Mouse (Mus musculus): ENCODE results near the gene Pus3. TPM values are rescaled to one million over a fixed set of nuclear protein-coding genes. Genes with fewer than 3 reads are reported as not detected.

Gene Pus3
- polyA plus RNA-seq, 1 experiment from 2014 or later = 12.3 TPM

GRCm38 (mm10) chr9:35545704-35546103 lies 12.7 kb upstream of the Pus3 start:
- Histone ChIP-seq H3K27ac (ENCODE audit: poor library complexity, severe bottlenecking) (no peak overlapping the region), H3K9me3 (replicated peaks) (no peaks in the 10 kb centered on the region), H3K4me3 (no peak overlapping the region), H3K4me2 (no peak overlapping the region), H3K9ac (no peak overlapping the region), H3K4me1 (replicated peaks) (no peaks in the 10 kb centered on the region), H3K36me3 (no peaks in the 10 kb centered on the region), H3K27me3 (replicated peaks) (0 out of 2 replicates have a peak, but pooled peaks cover 3% of the 10 kb centered on the region)
- WGBS = 67% methylated on average over 12 of the region's 12 CpGs
- no peak for ATAC-seq (ENCODE audit: insufficient number of reproducible peaks, low FRiP score)

- Histone ChIP-seq H3K4me2 (no peak overlapping the region), H3K4me3 (no peak overlapping the region), H3K9me3 (replicated peaks) (no peaks in the 10 kb centered on the region), H3K27ac (ENCODE audit: poor library complexity, severe bottlenecking) (no peak overlapping the region), H3K9ac (no peak overlapping the region), H3K36me3 (no peaks in the 10 kb centered on the region), H3K4me1 (replicated peaks) (no peaks in the 10 kb centered on the region), H3K27me3 (replicated peaks) (0 out of 2 replicates have a peak, but pooled peaks cover 3% of the 10 kb centered on the region)
- ATAC-seq (ENCODE audit: insufficient number of reproducible peaks, low FRiP score) = no peak
- 70% methylated on average over 9 of the region's 9 CpGs for WGBS
Observed at GRCm38 (mm10) chr9:35546745-35547144, 11.7 kb upstream of the Pus3 start.

- Histone ChIP-seq H3K27ac (ENCODE audit: poor library complexity, severe bottlenecking) (no peak overlapping the region), H3K4me3 (no peak overlapping the region), H3K4me2 (no peak overlapping the region), H3K27me3 (replicated peaks) (no peaks in the 10 kb centered on the region), H3K4me1 (replicated peaks) (no peaks in the 10 kb centered on the region), H3K9ac (no peak overlapping the region), H3K9me3 (replicated peaks) (no peaks in the 10 kb centered on the region), H3K36me3 (no peaks in the 10 kb centered on the region)
- WGBS = 78% methylated on average over 9 of the region's 9 CpGs
- ATAC-seq (ENCODE audit: insufficient number of reproducible peaks, low FRiP score) = no peak
Observed at GRCm38 (mm10) chr9:35548455-35548854, 9.9 kb upstream of the Pus3 start.

GRCm38 (mm10) chr9:35556494-35557102 lies 1.8 kb upstream of the Pus3 start:
- WGBS = 41% methylated on average over 12 of the region's 12 CpGs
- no peak overlapping the region for H3K27ac ChIP-seq (ENCODE audit: poor library complexity, severe bottlenecking)
- no peak for ATAC-seq (ENCODE audit: insufficient number of reproducible peaks, low FRiP score)
- peaks cover 7% of the 10 kb centered on the region for H3K36me3 ChIP-seq
- peaks cover 20% of the 10 kb centered on the region for H3K4me1 ChIP-seq (replicated peaks)
- no peak overlapping the region for H3K4me3 ChIP-seq
- no peak overlapping the region for H3K9ac ChIP-seq
- 0 out of 2 replicates have a peak, but pooled peaks cover 6% of the 10 kb centered on the region for H3K27me3 ChIP-seq (replicated peaks)
- no peak overlapping the region for H3K4me2 ChIP-seq
- H3K9me3 ChIP-seq (replicated peaks) = no peaks in the 10 kb centered on the region

GRCm38 (mm10) chr9:35559009-35559890 lies 855 bp downstream of the Pus3 start:
- ATAC-seq (ENCODE audit: insufficient number of reproducible peaks, low FRiP score) = peak; percentile 85
- H3K4me3 ChIP-seq = peak overlapping the region; percentile 81
- H3K27me3 ChIP-seq (replicated peaks) = 0 out of 2 replicates have a peak, but pooled peaks cover 6% of the 10 kb centered on the region
- H3K9ac ChIP-seq = peak overlapping the region; percentile 78
- H3K27ac ChIP-seq (ENCODE audit: poor library complexity, severe bottlenecking) = 0 out of 2 replicates have a peak overlapping the region, but pooled peaks have one; percentile 46
- H3K9me3 ChIP-seq (replicated peaks) = no peaks in the 10 kb centered on the region
- whole genome bisulfite sequencing = 2% methylated on average over 31 of the region's 31 CpGs
- H3K4me1 ChIP-seq (replicated peaks) = peaks cover 17% of the 10 kb centered on the region
- H3K4me2 ChIP-seq = peak overlapping the region; percentile 100
- peaks cover 11% of the 10 kb centered on the region for H3K36me3 ChIP-seq

GRCm38 (mm10) chr9:35561076-35561475 lies 2.7 kb downstream of the Pus3 start:
- 92% methylated on average over 11 of the region's 11 CpGs for WGBS
- Histone ChIP-seq H3K4me2 (no peak overlapping the region), H3K27ac (ENCODE audit: poor library complexity, severe bottlenecking) (no peak overlapping the region), H3K4me1 (replicated peaks) (peaks cover 28% of the 10 kb centered on the region), H3K9ac (no peak overlapping the region), H3K36me3 (peaks cover 17% of the 10 kb centered on the region), H3K27me3 (replicated peaks) (0 out of 2 replicates have a peak, but pooled peaks cover 6% of the 10 kb centered on the region), H3K9me3 (replicated peaks) (no peaks in the 10 kb centered on the region), H3K4me3 (no peak overlapping the region)
- ATAC-seq (ENCODE audit: insufficient number of reproducible peaks, low FRiP score) = no peak

- Histone ChIP-seq H3K27me3 (replicated peaks) (0 out of 2 replicates have a peak, but pooled peaks cover 6% of the 10 kb centered on the region), H3K9ac (no peak overlapping the region), H3K4me3 (no peak overlapping the region), H3K27ac (ENCODE audit: poor library complexity, severe bottlenecking) (no peak overlapping the region), H3K9me3 (replicated peaks) (no peaks in the 10 kb centered on the region), H3K4me2 (no peak overlapping the region), H3K36me3 (peaks cover 21% of the 10 kb centered on the region), H3K4me1 (replicated peaks) (peaks cover 28% of the 10 kb centered on the region)
- WGBS = 79% methylated on average over 6 of the region's 6 CpGs
- ATAC-seq (ENCODE audit: insufficient number of reproducible peaks, low FRiP score) = no peak
Observed at GRCm38 (mm10) chr9:35561583-35561982, 3.2 kb downstream of the Pus3 start.

GRCm38 (mm10) chr9:35564536-35565240 lies 6.3 kb downstream of the Pus3 start:
- Histone ChIP-seq H3K27ac (ENCODE audit: poor library complexity, severe bottlenecking) (peak overlapping the region; percentile 84), H3K27me3 (replicated peaks) (no peaks in the 10 kb centered on the region), H3K36me3 (peaks cover 37% of the 10 kb centered on the region), H3K4me3 (no peak overlapping the region), H3K4me1 (replicated peaks) (peaks cover 24% of the 10 kb centered on the region), H3K9me3 (replicated peaks) (no peaks in the 10 kb centered on the region), H3K9ac (no peak overlapping the region), H3K4me2 (peak overlapping the region; percentile 50)
- WGBS = 52% methylated on average over 5 of the region's 5 CpGs
- no peak for ATAC-seq (ENCODE audit: insufficient number of reproducible peaks, low FRiP score)

- Histone ChIP-seq H3K9me3 (replicated peaks) (no peaks in the 10 kb centered on the region), H3K4me2 (no peak overlapping the region), H3K4me1 (replicated peaks) (peaks cover 18% of the 10 kb centered on the region), H3K27me3 (replicated peaks) (no peaks in the 10 kb centered on the region), H3K4me3 (no peak overlapping the region), H3K9ac (no peak overlapping the region), H3K27ac (ENCODE audit: poor library complexity, severe bottlenecking) (no peak overlapping the region), H3K36me3 (peaks cover 26% of the 10 kb centered on the region)
- 83% methylated on average over 3 of the region's 3 CpGs for WGBS
- ATAC-seq (ENCODE audit: insufficient number of reproducible peaks, low FRiP score) = no peak
Observed at GRCm38 (mm10) chr9:35567995-35568394, 9.6 kb downstream of the Pus3 start.

- Histone ChIP-seq H3K4me2 (peak within 1 kb of the TSS; percentile 86), H3K36me3 (peaks cover 26% of the 10 kb centered on the region), H3K9ac (peak within 1 kb of the TSS; percentile 92), H3K4me1 (replicated peaks) (peaks cover 20% of the 10 kb centered on the region), H3K27ac (ENCODE audit: poor library complexity, severe bottlenecking) (peak within 1 kb of the TSS; percentile 94), H3K4me3 (peak within 1 kb of the TSS; percentile 93), H3K9me3 (replicated peaks) (no peaks in the 10 kb centered on the region), H3K27me3 (replicated peaks) (peaks cover 10% of the 10 kb centered on the region)
- WGBS = under 1% methylated on average over 86 of the region's 86 CpGs
- peak; percentile 95 for ATAC-seq (ENCODE audit: insufficient number of reproducible peaks, low FRiP score)
Observed at GRCm38 (mm10) chr9:35569571-35570534, 11.5 kb downstream of the Pus3 start, which contains the start of the genes Pate2 and Hyls1. Pate2 (plus strand) TSS chr9:35570284. Hyls1 (minus strand) TSS chr9:35570398.
